Mouse (Mus musculus) liver, postnatal 0 days (tissue): ENCODE data around the gene 3830403N18Rik. TPM values are rescaled to one million over a fixed set of nuclear protein-coding genes. Genes with fewer than 3 reads are reported as not detected.
"Not testable (repeated sequence)": the region's sequence is repeated elsewhere in the genome, so short reads cannot be mapped to it uniquely, and the experiment has no call there.

Experiments
- ATAC-seq: fragments of 200-750 bp; cut with Nextera tagmentation; 2 replicates; pipeline ENCODE4 v1.8.0; 2017; ENCODE audit warnings: mild to moderate bottlenecking, moderate library complexity
- DNase-seq: peaks from one replicate; pipeline ENCODE4 v3.0.0-alpha.2; 2016
- H3K27ac ChIP-seq: fragments of 300-500 bp; sonication (generic); 2 replicates; pipeline ENCODE4 v1.5.1; 2014; ENCODE audit warnings: antibody characterized with exemption, moderate library complexity, mild to moderate bottlenecking, low read depth
- H3K27me3 ChIP-seq: fragments of 300-500 bp; sonication (generic); 2 replicates; pipeline ENCODE4 v1.6.1; 2014; ENCODE audit warnings: low read length, control low read depth, mixed read lengths; ENCODE audit not compliant: insufficient read depth
- H3K36me3 ChIP-seq: fragments of 300-500 bp; sonication (generic); replicated peaks from 2 replicates; pipeline ENCODE4 v1.6.1; 2014; ENCODE audit warnings: mild to moderate bottlenecking, control low read depth, low read length, moderate library complexity, mixed read lengths; ENCODE audit not compliant: insufficient read depth
- H3K4me1 ChIP-seq: fragments of 300-500 bp; sonication (generic); 2 replicates; pipeline ENCODE4 v1.6.1; 2014; ENCODE audit warnings: antibody characterized with exemption, mild to moderate bottlenecking, control low read depth; ENCODE audit not compliant: insufficient read depth
- H3K4me2 ChIP-seq: fragments of 300-500 bp; sonication (generic); 2 replicates; pipeline ENCODE4 v1.6.1; 2014; ENCODE audit warnings: low read depth, mild to moderate bottlenecking, low read length, moderate library complexity, mixed read lengths
- H3K4me3 ChIP-seq: fragments of 300-500 bp; sonication (generic); 2 replicates; pipeline ENCODE4 v1.5.1; 2014; ENCODE audit warnings: low read depth, low read length
- H3K9ac ChIP-seq: fragments of 300-500 bp; sonication (generic); replicated peaks from 2 replicates; pipeline ENCODE4 v1.6.1; 2014; ENCODE audit warnings: mild to moderate bottlenecking, moderate library complexity
- H3K9me3 ChIP-seq: fragments of 300-500 bp; sonication (generic); 2 replicates; pipeline ENCODE4 v1.6.1; 2016; ENCODE audit warnings: mild to moderate bottlenecking, control low read depth, low read length, mixed read lengths
- CTCF ChIP-seq: sonication (generic); IDR thresholded peaks from 2 replicates; pipeline ENCODE4 v1.5.1; 2016; ENCODE audit warnings: antibody characterized with exemption, low read depth
- EP300 ChIP-seq: IDR thresholded peaks from 2 replicates; pipeline ENCODE4 v1.6.1; 2016; ENCODE audit warnings: antibody characterized with exemption, low read depth, mild to moderate bottlenecking
- WGBS: fragments of 180-500 bp; shearing (Covaris S2); extraction: QIAGEN DNeasy Blood & Tissue Kit; methylation state at CpG from one replicate; pipeline ENCODE4 v1.1.7; 2014; ENCODE audit not compliant: insufficient replicate concordance; 5-methylcytosine and 5-hydroxymethylcytosine counted together
- polyA plus RNA-seq: library from polyadenylated mRNA; unstranded; fragments of >200 nt; fragmentation: Nextera tagmentation; extraction: Ambion mirVana; gene quantifications from 2 replicates; pipeline ENCODE4 v1.2.1, GENCODE M21; 2015

Gene 3830403N18Rik
- 0.45 and 1.3 TPM in 2 replicates for polyA plus RNA-seq

DNA sequence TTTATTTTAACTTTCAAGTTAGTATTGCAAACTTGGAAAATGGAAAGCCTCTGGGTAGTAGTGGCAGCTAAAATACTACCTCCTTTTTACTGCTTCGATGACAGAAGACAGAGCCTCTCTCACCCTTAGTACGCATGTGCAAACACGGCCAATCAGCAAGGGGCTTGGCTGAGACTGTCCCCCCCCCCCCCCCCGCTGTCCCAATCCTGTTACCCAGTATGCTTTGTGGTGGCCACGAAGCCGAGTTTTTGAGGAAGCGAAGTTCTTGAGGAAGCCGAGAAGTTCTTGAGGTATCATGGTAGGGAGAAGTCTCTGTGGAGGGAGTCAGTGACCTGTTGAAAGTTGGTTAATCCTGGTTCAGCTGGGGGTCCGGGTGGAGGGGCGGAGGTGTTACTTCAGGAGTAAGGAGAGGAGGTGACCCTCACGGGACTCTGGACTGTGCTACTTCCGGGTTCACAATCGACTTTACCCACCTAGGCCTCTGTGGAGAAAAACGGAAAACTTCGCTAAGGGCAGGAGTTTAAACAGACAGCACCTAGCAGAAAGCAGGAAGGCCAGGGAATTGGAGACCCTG lies at the start of gene 3830403N18Rik:
3830403N18Rik (plus strand) TSS at position 237 of the 574 bp plus-strand sequence.
- H3K4me1 ChIP-seq, H3K27ac ChIP-seq, H3K36me3 ChIP-seq, H3K9ac ChIP-seq, H3K4me3 ChIP-seq, H3K4me2 ChIP-seq, DNase-seq, ATAC-seq, H3K9me3 ChIP-seq, H3K27me3 ChIP-seq: not testable (repeated sequence)
- WGBS, result 78% methylated on average over 7 of the region's 15 CpGs

DNA sequence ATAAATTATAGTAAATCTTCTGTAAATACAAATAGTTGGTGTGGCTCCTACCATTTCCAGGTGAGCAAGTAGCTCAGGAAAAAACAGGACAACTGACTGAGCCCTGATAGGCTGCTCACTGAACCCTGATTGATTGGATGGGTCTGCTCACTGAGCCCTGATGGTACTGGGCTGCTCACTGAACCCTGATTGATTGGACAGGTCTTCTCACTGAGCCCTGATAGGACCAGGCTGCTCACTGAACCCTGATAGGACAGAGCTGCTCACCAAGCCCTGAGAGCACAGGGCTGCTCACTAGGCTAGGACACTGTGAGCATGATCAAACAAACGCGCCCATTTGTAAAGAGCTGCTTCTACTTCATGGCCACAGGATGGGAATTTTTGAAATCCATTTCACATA lies 15.0 kb downstream of the 3830403N18Rik start:
- no peak overlapping the region for H3K4me2 ChIP-seq
- no peak overlapping the region for H3K9ac ChIP-seq
- no peak for ATAC-seq
- H3K27ac ChIP-seq, result no peak overlapping the region
- no peaks in the 10 kb centered on the region for H3K27me3 ChIP-seq
- no peak overlapping the region for H3K4me3 ChIP-seq
- H3K9me3 ChIP-seq, result no peaks in the 10 kb centered on the region
- H3K36me3 ChIP-seq, result no peaks in the 10 kb centered on the region
- 89% methylated on average over 2 of the region's 2 CpGs for WGBS
- no peak for DNase-seq
- H3K4me1 ChIP-seq, result no peaks in the 10 kb centered on the region
- TF ChIP-seq EP300 (no peak), CTCF (no peak)

DNA sequence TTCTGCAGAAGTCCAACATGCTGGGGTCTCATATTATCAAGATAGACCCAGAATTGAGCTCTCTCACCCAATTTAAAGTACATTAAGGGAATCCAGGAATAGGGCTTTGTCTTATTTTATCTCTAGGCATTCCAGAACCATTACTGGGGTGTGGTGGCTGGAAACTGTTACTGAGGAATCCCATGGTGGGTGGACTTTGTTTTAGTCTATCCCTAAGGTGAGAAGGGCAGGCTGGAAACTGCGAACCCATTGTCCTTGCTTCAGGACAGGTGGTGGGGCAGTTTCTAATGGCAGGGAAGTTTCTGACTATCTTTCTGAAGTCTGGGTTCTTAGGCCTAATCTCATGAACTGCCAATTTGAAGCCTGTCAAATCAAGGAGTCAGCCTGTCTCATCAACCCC lies 50.1 kb downstream of the 3830403N18Rik start:
- WGBS, result no CpG with 5 or more reads among the region's 1 CpGs
- H3K9me3 ChIP-seq, H3K4me2 ChIP-seq, H3K4me3 ChIP-seq, H3K9ac ChIP-seq, H3K4me1 ChIP-seq, H3K27ac ChIP-seq, H3K27me3 ChIP-seq, ATAC-seq, H3K36me3 ChIP-seq, DNase-seq: not testable (repeated sequence)

Other genes starting within 250 kb of the 3830403N18Rik start
- not detected in 2 replicates for gene Gm773, start 76.3 kb downstream of the 3830403N18Rik start, polyA plus RNA-seq
- 0.45 and 0.59 TPM in 2 replicates for gene Zfp449, start 209.8 kb downstream of the 3830403N18Rik start, polyA plus RNA-seq
- 0.13 and 0.22 TPM in 2 replicates for gene Smim10l2a, start 238.0 kb downstream of the 3830403N18Rik start, polyA plus RNA-seq